Mouse (Mus musculus) spleen, adult 2 months (tissue): Measurements from ENCODE around the gene Plcb1. TPM values are rescaled to one million over a fixed set of nuclear protein-coding genes. Genes with fewer than 3 reads are reported as not detected.

Source experiments
- DNase-seq, 2 experiments: peaks; one replicate each; pipeline versions ENCODE4 v3.0.0 to v3.0.0-alpha.2; 2012 to 2021; ENCODE audit warnings: low spot score in 2 of 2, low read depth in 1 of 2
- H3K27ac ChIP-seq: fragments of 200-500 bp; 2 replicates; pipeline ENCODE4 v1.5.1; 2012; ENCODE audit warnings: low read length, inconsistent platforms; ENCODE audit not compliant: insufficient read depth
- H3K27me3 ChIP-seq: fragments of 200-500 bp; 2 replicates; pipeline ENCODE4 v1.6.1; 2012; ENCODE audit warnings: mild to moderate bottlenecking, moderate library complexity, low read length, inconsistent platforms; ENCODE audit not compliant: control insufficient read depth, insufficient read depth
- H3K36me3 ChIP-seq: fragments of 200-500 bp; 2 replicates; pipeline ENCODE4 v1.6.1; 2012; ENCODE audit warnings: mild to moderate bottlenecking, low read length, inconsistent platforms; ENCODE audit not compliant: control insufficient read depth, insufficient read depth
- H3K4me1 ChIP-seq: fragments of 200-500 bp; 2 replicates; pipeline ENCODE4 v1.6.1; 2011; ENCODE audit warnings: inconsistent platforms; ENCODE audit not compliant: control insufficient read depth, insufficient read depth, insufficient read length
- H3K4me3 ChIP-seq: fragments of 200-500 bp; 2 replicates; pipeline ENCODE4 v1.5.1; 2011; ENCODE audit warnings: mild to moderate bottlenecking, inconsistent platforms; ENCODE audit not compliant: insufficient read depth, insufficient read length; ENCODE audit errors: extremely low read depth
- CTCF ChIP-seq: fragments of 200-500 bp; IDR thresholded peaks from 2 replicates; pipeline ENCODE4 v1.5.1; 2011; ENCODE audit warnings: mild to moderate bottlenecking, inconsistent platforms; ENCODE audit not compliant: insufficient read depth, insufficient read length, insufficient replicate concordance; ENCODE audit errors: extremely low read depth
- POLR2A ChIP-seq: fragments of 200-500 bp; IDR thresholded peaks from 2 replicates; pipeline ENCODE4 v1.6.1; 2011; ENCODE audit warnings: low read depth, low read length, inconsistent platforms
- WGBS: fragments of 180-500 bp; shearing (Covaris S2); methylation state at CpG from one replicate; pipeline ENCODE4 v1.1.7; 2018; 5-methylcytosine and 5-hydroxymethylcytosine counted together
- polyA plus RNA-seq: library from polyadenylated mRNA; depleted of rRNA; stranded (reverse); fragments of >200 nt; gene quantifications from 2 replicates; pipeline ENCODE4 v1.2.3, GENCODE M21; 2012

Gene Plcb1
- polyA plus RNA-seq, 1 experiment: 0.22 TPM

- no peak overlapping the region for H3K4me3 ChIP-seq
- WGBS: 79% methylated on average over 7 of the region's 7 CpGs
- TF ChIP-seq CTCF (no peak), POLR2A (no peak)
- H3K27ac ChIP-seq: no peak overlapping the region
- DNase-seq: no peak
- no peaks in the 10 kb centered on the region for H3K27me3 ChIP-seq
- no peaks in the 10 kb centered on the region for H3K36me3 ChIP-seq
- no peaks in the 10 kb centered on the region for H3K4me1 ChIP-seq
Measured at GRCm38 (mm10) chr2:135305736-135306471, 520.0 kb downstream of the Plcb1 start.

DNA sequence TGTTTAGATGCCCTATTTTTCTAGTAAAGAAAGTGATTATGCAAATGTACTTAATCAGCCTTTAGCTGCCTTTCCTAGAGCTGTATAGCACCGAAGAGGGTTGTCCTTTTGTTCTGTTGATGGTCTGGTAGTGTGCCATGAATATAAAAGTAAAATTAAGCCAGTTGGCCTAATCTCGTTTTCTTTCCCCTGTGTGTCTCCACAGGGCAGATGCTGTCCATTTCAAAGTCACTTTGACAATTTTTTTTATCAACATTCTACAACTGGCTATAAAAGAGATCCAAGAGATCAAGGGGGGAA lies 520.6 kb downstream of the Plcb1 start:
- Histone ChIP-seq H3K36me3 (no peaks in the 10 kb centered on the region), H3K4me3 (no peak overlapping the region), H3K27ac (no peak overlapping the region), H3K4me1 (no peaks in the 10 kb centered on the region), H3K27me3 (no peaks in the 10 kb centered on the region)
- WGBS: 65% methylated on average over 2 of the region's 2 CpGs
- no peak for DNase-seq
- TF ChIP-seq POLR2A: no peak

DNA sequence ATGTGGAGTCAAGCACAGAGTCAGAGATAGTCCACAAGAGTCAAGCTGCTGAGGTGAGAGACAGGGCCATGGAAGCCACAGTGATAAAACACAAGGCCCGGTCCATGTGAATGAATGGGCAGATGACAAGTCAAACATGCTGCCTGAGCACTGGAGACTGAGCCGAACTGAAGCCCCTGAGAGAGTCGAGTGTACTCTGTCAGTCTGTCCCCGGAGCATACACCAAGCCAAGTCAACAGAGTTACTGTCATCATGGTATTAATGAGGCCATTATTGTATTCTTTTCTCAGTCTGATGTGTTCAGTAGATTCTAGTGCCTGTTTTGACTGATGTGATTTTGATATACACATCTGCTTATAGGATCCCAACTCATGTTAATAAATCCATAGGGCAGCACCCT lies 521.9 kb downstream of the Plcb1 start:
- Histone ChIP-seq H3K27ac (no peak overlapping the region), H3K4me1 (no peaks in the 10 kb centered on the region), H3K27me3 (no peaks in the 10 kb centered on the region), H3K4me3 (no peak overlapping the region), H3K36me3 (no peaks in the 10 kb centered on the region)
- DNase-seq: no peak
- 87% methylated on average over 4 of the region's 4 CpGs for WGBS
- TF ChIP-seq CTCF (no peak), POLR2A (no peak)

GRCm38 (mm10) chr2:135315980-135316379 lies 530.1 kb downstream of the Plcb1 start:
- WGBS: 86% methylated on average over 3 of the region's 3 CpGs
- Histone ChIP-seq H3K27ac (no peak overlapping the region), H3K4me3 (no peak overlapping the region), H3K27me3 (no peaks in the 10 kb centered on the region), H3K36me3 (no peaks in the 10 kb centered on the region), H3K4me1 (no peaks in the 10 kb centered on the region)
- no peak for TF ChIP-seq POLR2A
- no peak for TF ChIP-seq CTCF
- no peak for DNase-seq

- DNase-seq: no peak
- no peaks in the 10 kb centered on the region for H3K36me3 ChIP-seq
- TF ChIP-seq CTCF (no peak), POLR2A (no peak)
- WGBS: 78% methylated on average over 1 of the region's 1 CpGs
- no peak overlapping the region for H3K4me3 ChIP-seq
- no peaks in the 10 kb centered on the region for H3K27me3 ChIP-seq
- no peak overlapping the region for H3K27ac ChIP-seq
- no peaks in the 10 kb centered on the region for H3K4me1 ChIP-seq
Measured at GRCm38 (mm10) chr2:135318136-135318535, 532.3 kb downstream of the Plcb1 start.

DNA sequence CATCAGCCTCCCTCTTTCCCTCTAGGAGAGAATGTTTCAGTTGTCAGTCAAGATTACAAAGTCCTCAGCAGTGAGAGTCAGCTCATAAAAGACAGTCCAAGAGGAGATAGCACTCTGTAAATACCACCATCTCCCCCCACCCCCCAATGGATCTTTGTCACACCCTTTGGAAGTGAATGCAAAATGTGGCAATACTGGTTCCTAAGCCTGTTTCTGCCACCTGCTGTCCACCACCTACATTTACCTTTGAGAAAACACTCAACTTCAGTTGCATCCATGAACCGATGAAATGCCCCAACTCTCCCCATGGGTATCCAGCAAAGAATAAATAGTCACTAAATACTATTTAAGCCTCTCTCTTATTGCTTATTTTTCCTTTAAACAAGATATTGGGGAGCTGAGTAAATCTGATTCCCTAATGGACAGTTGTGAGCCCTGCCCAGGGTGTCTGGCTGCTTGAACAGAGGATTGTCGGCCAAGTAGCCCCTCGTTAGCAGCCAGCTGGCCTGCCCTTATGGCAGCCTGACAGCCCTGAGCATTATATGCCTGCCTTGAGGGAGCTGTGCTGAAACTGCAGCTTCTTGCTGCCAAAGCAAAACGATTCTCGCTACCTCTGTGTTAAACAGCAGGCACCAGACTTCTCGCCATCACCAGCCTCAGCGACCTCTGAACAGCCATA lies 537.5 kb downstream of the Plcb1 start:
- no peak for DNase-seq
- 89% methylated on average over 7 of the region's 7 CpGs for WGBS
- Histone ChIP-seq H3K27me3 (no peaks in the 10 kb centered on the region), H3K36me3 (no peaks in the 10 kb centered on the region), H3K4me3 (no peak overlapping the region), H3K4me1 (no peaks in the 10 kb centered on the region), H3K27ac (no peak overlapping the region)
- TF ChIP-seq POLR2A (no peak), CTCF (no peak)

- 61% methylated on average over 4 of the region's 4 CpGs for WGBS
- no peak overlapping the region for H3K27ac ChIP-seq
- no peaks in the 10 kb centered on the region for H3K36me3 ChIP-seq
- H3K27me3 ChIP-seq: no peaks in the 10 kb centered on the region
- H3K4me3 ChIP-seq: no peak overlapping the region
- no peaks in the 10 kb centered on the region for H3K4me1 ChIP-seq
- TF ChIP-seq POLR2A: no peak
- TF ChIP-seq CTCF: no peak
- DNase-seq: peak in 1 of 2 experiments; percentile 4
Measured at GRCm38 (mm10) chr2:135323955-135324302, 538.1 kb downstream of the Plcb1 start.
